Mouse (Mus musculus): ENCODE data around the gene Zfp683.

DNA sequence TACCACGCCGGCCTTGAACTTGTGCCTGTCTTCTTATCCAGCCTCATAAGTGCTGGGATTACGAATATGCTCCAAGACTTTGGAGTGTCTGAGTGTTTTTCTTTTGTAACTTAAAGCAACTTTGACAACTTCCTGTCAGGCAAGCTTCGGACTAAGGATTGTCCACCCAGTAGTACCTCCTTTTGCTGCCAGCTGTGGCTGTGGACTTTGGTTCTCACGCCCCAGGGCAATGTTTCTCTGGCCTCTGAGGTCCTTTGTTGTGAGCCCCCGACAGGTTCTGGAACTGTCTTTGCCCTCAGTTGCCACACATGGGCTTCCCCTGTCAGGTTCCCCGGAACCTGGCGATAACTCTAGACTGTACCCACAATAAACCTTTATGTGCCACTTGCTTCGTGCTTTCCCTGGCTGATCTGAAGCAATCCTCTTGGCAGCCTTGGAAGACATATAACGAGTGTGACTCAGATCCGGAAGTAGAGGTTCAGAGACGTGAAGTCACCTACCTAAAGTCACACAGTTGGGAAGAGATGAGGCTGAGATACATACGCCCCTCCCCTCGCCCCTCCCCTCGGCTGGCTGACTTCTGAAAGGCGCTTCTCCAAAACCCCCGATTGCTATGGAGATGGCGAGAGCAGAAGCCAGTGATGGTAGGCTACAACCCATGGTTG, 7.7 kb downstream of the Zfp683 start:
- TF ChIP-seq POLR2A (IDR thresholded peaks at IDR 0.05; ENCODE audit: extremely low read depth, insufficient read depth, low read length) (no peak), CTCF (IDR thresholded peaks at IDR 0.05; ENCODE audit: extremely low read depth, insufficient read depth, low read length) (no peak)
